Mouse (Mus musculus) limb, embryonic 15.5 days (tissue): ENCODE data around the gene Snrk. TPM values are rescaled to one million over a fixed set of nuclear protein-coding genes. Genes with fewer than 3 reads are reported as not detected.

ENCODE experiments used
- ATAC-seq: fragments of 200-750 bp; cut with Nextera tagmentation; 2 replicates; pipeline ENCODE4 v1.8.0; 2017; ENCODE audit warnings: low read depth, moderate TSS enrichment; ENCODE audit not compliant: insufficient number of reproducible peaks, low FRiP score, low TSS enrichment
- H3K27ac ChIP-seq: fragments of 300-500 bp; sonication (generic); 2 replicates; pipeline ENCODE4 v1.5.1; 2015; ENCODE audit warnings: moderate library complexity, mild to moderate bottlenecking, inconsistent platforms
- H3K27me3 ChIP-seq: fragments of 300-500 bp; sonication (generic); 2 replicates; pipeline ENCODE4 v1.6.1; 2015; ENCODE audit warnings: inconsistent platforms
- H3K36me3 ChIP-seq: fragments of 300-500 bp; sonication (generic); 2 replicates; pipeline ENCODE4 v1.6.1; 2015; ENCODE audit warnings: inconsistent platforms
- H3K4me1 ChIP-seq: fragments of 300-500 bp; sonication (generic); 2 replicates; pipeline ENCODE4 v1.6.1; 2015; ENCODE audit warnings: inconsistent platforms
- H3K4me2 ChIP-seq: fragments of 300-500 bp; sonication (generic); 2 replicates; pipeline ENCODE4 v1.6.1; 2015; ENCODE audit warnings: mild to moderate bottlenecking, inconsistent platforms
- H3K4me3 ChIP-seq: fragments of 300-500 bp; sonication (generic); 2 replicates; pipeline ENCODE4 v1.5.1; 2015; ENCODE audit warnings: mild to moderate bottlenecking, inconsistent platforms
- H3K9ac ChIP-seq: fragments of 300-500 bp; sonication (generic); 2 replicates; pipeline ENCODE4 v1.6.1; 2015; ENCODE audit warnings: inconsistent platforms
- H3K9me3 ChIP-seq: fragments of 300-500 bp; sonication (generic); 2 replicates; pipeline ENCODE4 v1.6.1; 2016; ENCODE audit warnings: inconsistent platforms
- WGBS: fragments of 180-500 bp; shearing (Covaris S2); methylation state at CpG from one replicate; pipeline ENCODE4 v1.1.7; 2015; 5-methylcytosine and 5-hydroxymethylcytosine counted together
- polyA plus RNA-seq: library from polyadenylated mRNA; unstranded; fragments of >200 nt; fragmentation: Nextera tagmentation; extraction: Ambion mirVana; gene quantifications from 2 replicates; pipeline ENCODE4 v1.2.1, GENCODE M21; 2015

Snrk gene
- polyA plus RNA-seq, 1 experiment from 2014 or later: 58.0 TPM

- WGBS: 48% methylated on average over 3 of the region's 3 CpGs
- Histone ChIP-seq H3K4me1 (peaks cover 2% of the 10 kb centered on the region; the same call in 1 of the 2 replicates), H3K4me3 (no peak overlapping the region), H3K36me3 (peaks cover 9% of the 10 kb centered on the region; the same call in 1 of the 2 replicates), H3K9me3 (no peaks in the 10 kb centered on the region), H3K9ac (no peak overlapping the region), H3K27me3 (no peaks in the 10 kb centered on the region), H3K27ac (no peak overlapping the region), H3K4me2 (no peak overlapping the region)
- no peak for ATAC-seq
Observed at GRCm38 (mm10) chr9:122130666-122131065, 13.6 kb downstream of the Snrk start.

- no peak overlapping the region for H3K4me2 ChIP-seq
- H3K27me3 ChIP-seq: no peaks in the 10 kb centered on the region
- no peaks in the 10 kb centered on the region for H3K9me3 ChIP-seq
- no peak overlapping the region for H3K27ac ChIP-seq
- peaks cover 14% of the 10 kb centered on the region for H3K36me3 ChIP-seq
- no peak overlapping the region for H3K4me3 ChIP-seq
- 79% methylated on average over 7 of the region's 7 CpGs for WGBS
- no peak overlapping the region for H3K9ac ChIP-seq
- no peak for ATAC-seq
- H3K4me1 ChIP-seq: peaks cover 2% of the 10 kb centered on the region; the same call in 1 of the 2 replicates
Observed at GRCm38 (mm10) chr9:122132145-122132544, 15.1 kb downstream of the Snrk start.

- H3K27me3 ChIP-seq: no peaks in the 10 kb centered on the region
- no peaks in the 10 kb centered on the region for H3K9me3 ChIP-seq
- H3K36me3 ChIP-seq: peaks cover 20% of the 10 kb centered on the region
- no peak overlapping the region for H3K4me2 ChIP-seq
- no peak overlapping the region for H3K27ac ChIP-seq
- 68% methylated on average over 1 of the region's 1 CpGs for WGBS
- peaks cover 2% of the 10 kb centered on the region; the same call in 1 of the 2 replicates for H3K4me1 ChIP-seq
- ATAC-seq: 0 out of 2 replicates have a peak, but pooled peaks have one; percentile 30
- H3K4me3 ChIP-seq: no peak overlapping the region
- H3K9ac ChIP-seq: no peak overlapping the region
Observed at GRCm38 (mm10) chr9:122135095-122135884, 18.2 kb downstream of the Snrk start.

- H3K9ac ChIP-seq: no peak overlapping the region
- WGBS: 79% methylated on average over 2 of the region's 2 CpGs
- peaks cover 20% of the 10 kb centered on the region for H3K36me3 ChIP-seq
- no peaks in the 10 kb centered on the region; the same call in 1 of the 2 replicates for H3K4me1 ChIP-seq
- H3K27ac ChIP-seq: no peak overlapping the region
- no peak for ATAC-seq
- H3K27me3 ChIP-seq: no peaks in the 10 kb centered on the region
- no peak overlapping the region for H3K4me3 ChIP-seq
- no peak overlapping the region for H3K4me2 ChIP-seq
- H3K9me3 ChIP-seq: no peaks in the 10 kb centered on the region
Observed at GRCm38 (mm10) chr9:122135885-122136170, 18.8 kb downstream of the Snrk start.

- H3K27ac ChIP-seq: no peak overlapping the region
- no peak overlapping the region for H3K4me2 ChIP-seq
- WGBS: 92% methylated on average over 1 of the region's 1 CpGs
- H3K4me3 ChIP-seq: no peak overlapping the region
- H3K4me1 ChIP-seq: no peaks in the 10 kb centered on the region
- H3K36me3 ChIP-seq: peaks cover 17% of the 10 kb centered on the region
- no peaks in the 10 kb centered on the region for H3K9me3 ChIP-seq
- H3K27me3 ChIP-seq: no peaks in the 10 kb centered on the region
- no peak overlapping the region for H3K9ac ChIP-seq
- no peak for ATAC-seq
Observed at GRCm38 (mm10) chr9:122137960-122138359, 20.9 kb downstream of the Snrk start.

GRCm38 (mm10) chr9:122138371-122139029 is 21.4 kb downstream of the Snrk start:
- no peaks in the 10 kb centered on the region for H3K9me3 ChIP-seq
- no peak overlapping the region for H3K9ac ChIP-seq
- ATAC-seq: no peak
- no peak overlapping the region for H3K4me2 ChIP-seq
- no peaks in the 10 kb centered on the region for H3K27me3 ChIP-seq
- H3K36me3 ChIP-seq: peaks cover 19% of the 10 kb centered on the region
- no peaks in the 10 kb centered on the region for H3K4me1 ChIP-seq
- no peak overlapping the region for H3K27ac ChIP-seq
- H3K4me3 ChIP-seq: no peak overlapping the region
- WGBS: 88% methylated on average over 4 of the region's 4 CpGs

- Histone ChIP-seq H3K27me3 (no peaks in the 10 kb centered on the region), H3K9me3 (no peaks in the 10 kb centered on the region), H3K27ac (no peak overlapping the region), H3K4me1 (no peaks in the 10 kb centered on the region), H3K9ac (no peak overlapping the region), H3K36me3 (peaks cover 26% of the 10 kb centered on the region), H3K4me2 (no peak overlapping the region), H3K4me3 (no peak overlapping the region)
- ATAC-seq: no peak
- 60% methylated on average over 2 of the region's 2 CpGs for WGBS
Observed at GRCm38 (mm10) chr9:122139236-122139635, 22.2 kb downstream of the Snrk start.

GRCm38 (mm10) chr9:122143219-122143618 is 26.2 kb downstream of the Snrk start:
- ATAC-seq: no peak
- no peak overlapping the region for H3K4me2 ChIP-seq
- H3K4me3 ChIP-seq: no peak overlapping the region
- H3K36me3 ChIP-seq: peaks cover 30% of the 10 kb centered on the region
- 58% methylated on average over 1 of the region's 1 CpGs for WGBS
- no peaks in the 10 kb centered on the region for H3K9me3 ChIP-seq
- H3K9ac ChIP-seq: no peak overlapping the region
- H3K4me1 ChIP-seq: no peaks in the 10 kb centered on the region
- H3K27me3 ChIP-seq: no peaks in the 10 kb centered on the region
- H3K27ac ChIP-seq: no peak overlapping the region

- Histone ChIP-seq H3K4me2 (no peak overlapping the region), H3K4me3 (no peak overlapping the region), H3K36me3 (peaks cover 30% of the 10 kb centered on the region), H3K4me1 (no peaks in the 10 kb centered on the region), H3K9me3 (no peaks in the 10 kb centered on the region), H3K27ac (no peak overlapping the region), H3K9ac (no peak overlapping the region), H3K27me3 (no peaks in the 10 kb centered on the region)
- ATAC-seq: no peak
- whole genome bisulfite sequencing: 94% methylated on average over 3 of the region's 3 CpGs
Observed at GRCm38 (mm10) chr9:122144776-122145175, 27.7 kb downstream of the Snrk start.

- Histone ChIP-seq H3K4me2 (no peak overlapping the region), H3K4me1 (no peaks in the 10 kb centered on the region), H3K36me3 (peaks cover 30% of the 10 kb centered on the region), H3K9ac (no peak overlapping the region), H3K27me3 (no peaks in the 10 kb centered on the region), H3K9me3 (no peaks in the 10 kb centered on the region), H3K4me3 (no peak overlapping the region), H3K27ac (no peak overlapping the region)
- ATAC-seq: no peak
Observed at GRCm38 (mm10) chr9:122145677-122146076, 28.6 kb downstream of the Snrk start.

GRCm38 (mm10) chr9:122146124-122146870 is 29.2 kb downstream of the Snrk start:
- Histone ChIP-seq H3K27me3 (no peaks in the 10 kb centered on the region), H3K4me3 (no peak overlapping the region), H3K4me2 (no peak overlapping the region), H3K36me3 (peaks cover 30% of the 10 kb centered on the region), H3K4me1 (no peaks in the 10 kb centered on the region), H3K9me3 (no peaks in the 10 kb centered on the region), H3K9ac (no peak overlapping the region), H3K27ac (no peak overlapping the region)
- 67% methylated on average over 4 of the region's 4 CpGs for WGBS
- no peak for ATAC-seq

- no peak overlapping the region for H3K9ac ChIP-seq
- no peak overlapping the region for H3K4me2 ChIP-seq
- H3K36me3 ChIP-seq: peaks cover 28% of the 10 kb centered on the region
- no peaks in the 10 kb centered on the region for H3K27me3 ChIP-seq
- no peaks in the 10 kb centered on the region for H3K9me3 ChIP-seq
- H3K27ac ChIP-seq: no peak overlapping the region
- no peak overlapping the region for H3K4me3 ChIP-seq
- 0 out of 2 replicates have a peak, but pooled peaks cover 2% of the 10 kb centered on the region for H3K4me1 ChIP-seq
- no peak for ATAC-seq
- WGBS: 83% methylated on average over 3 of the region's 3 CpGs
Observed at GRCm38 (mm10) chr9:122148356-122148755, 31.3 kb downstream of the Snrk start.
